ENCODE assay signal across 31 mouse cellular contexts in the genomic region with DNA sequence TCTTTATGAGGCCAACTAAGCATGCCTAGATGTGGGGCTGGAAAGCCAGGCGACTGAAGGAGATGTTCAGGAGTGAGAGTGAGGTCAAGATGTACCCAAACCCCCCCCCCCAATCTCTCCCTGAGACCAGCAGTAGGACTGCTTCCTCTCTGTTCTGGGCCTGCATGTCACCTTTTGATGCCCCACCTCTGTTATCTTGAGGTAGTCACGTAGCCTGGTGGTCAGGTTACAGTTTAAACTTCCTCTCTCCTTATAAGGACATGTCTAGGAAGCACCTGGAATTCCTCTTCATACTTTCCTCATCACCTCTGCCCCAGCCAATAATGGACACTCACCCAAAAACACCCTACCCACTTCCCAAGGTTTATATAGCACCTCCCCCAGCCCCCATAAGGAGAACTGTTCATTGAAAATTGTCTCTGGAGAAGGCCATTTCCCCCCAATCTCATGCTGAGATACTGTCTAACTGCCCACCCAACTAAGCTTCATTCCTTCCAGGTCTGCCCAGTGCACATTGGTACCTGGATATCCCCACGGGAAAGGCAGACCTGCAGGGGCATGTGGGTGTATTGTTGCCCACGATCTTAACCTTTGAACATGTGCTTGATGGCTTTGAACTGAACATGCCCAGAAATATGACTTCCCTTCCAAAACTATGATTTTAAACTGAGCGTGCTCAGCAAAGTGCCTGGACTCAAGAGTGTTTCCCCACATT. TPM values are rescaled to one million over a fixed set of nuclear protein-coding genes. Genes with fewer than 3 reads are reported as not detected.
DNase-seq lines count a peak whose midpoint lies in the region; ATAC-seq and TF ChIP-seq lines count a peak whose summit lies in the region.
"Had no signal": no experiment of that assay in that cellular context is flagged by ENCODE, and none has a peak within 500 bp of the region (broad histone marks: within the 10 kb centered on the region; RNA-seq: fewer than 3 reads in every experiment).

No protein-coding gene starts in this region.

- H3K4me2 ChIP-seq in midbrain, embryonic 11.5 days = no peak overlapping the region
- H3K4me2 ChIP-seq in intestine, postnatal 0 days (replicated peaks; ENCODE audit: low read depth) = no peak overlapping the region
- H3K4me2 ChIP-seq in stomach, postnatal 0 days (replicated peaks; ENCODE audit: low read depth) = no peak overlapping the region
- H3K4me2 ChIP-seq: embryonic facial prominence, embryonic 13.5 days; embryonic facial prominence, embryonic 15.5 days; forebrain, embryonic 12.5 days had no signal

- DNase-seq in heart, adult 11 months = peak; percentile 56
- no peak for DNase-seq in heart, postnatal 14 days
- peak; percentile 68 for DNase-seq in midbrain, embryonic 11.5 days (ENCODE audit: low spot score, missing footprints)
- DNase-seq in midbrain, embryonic 10.5 days (ENCODE audit: low spot score) = no peak
- DNase-seq in stomach, postnatal 0 days (ENCODE audit: low spot score) = no peak
- DNase-seq in neural tube, embryonic 10.5 days (ENCODE audit: extremely low spot score, low spot score) = no peak
- DNase-seq in left cerebral cortex, adult 8-10 months (ENCODE audit: low spot score in 2 of 2) = no peak
- DNase-seq: adrenal gland, adult 8-10 months; adrenal gland, postnatal 14 days; adrenal gland, postnatal 36 days; B cell, adult 2 months; cerebellum, adult 11-12 months; cerebellum, adult 2 months; cerebellum, adult 9-10 months; cerebellum, postnatal 14 days; cerebellum, postnatal 36 days; embryo, embryonic 11 days had no signal

- TF ChIP-seq EP300 in stomach, postnatal 0 days (optimal IDR thresholded peaks at IDR 0.05) = no peak

- H3K36me3 ChIP-seq in midbrain, embryonic 11.5 days (ENCODE audit: control insufficient read depth, insufficient read depth, low read length) = no peaks in the 10 kb centered on the region
- no peaks in the 10 kb centered on the region for H3K36me3 ChIP-seq in midbrain, embryonic 10.5 days
- H3K36me3 ChIP-seq in intestine, postnatal 0 days (ENCODE audit: control insufficient read depth, insufficient read depth) = no peaks in the 10 kb centered on the region
- H3K36me3 ChIP-seq in stomach, postnatal 0 days (ENCODE audit: control insufficient read depth, insufficient read depth, low read length) = no peaks in the 10 kb centered on the region
- H3K36me3 ChIP-seq: embryonic facial prominence, embryonic 13.5 days; embryonic facial prominence, embryonic 15.5 days; forebrain, embryonic 10.5 days; forebrain, embryonic 12.5 days; G1E had no signal

- peaks cover 3% of the 10 kb centered on the region; the same call in 1 of the 2 replicates for H3K4me1 ChIP-seq in midbrain, embryonic 11.5 days (ENCODE audit: control insufficient read depth, insufficient read depth, low read length)
- H3K4me1 ChIP-seq in midbrain, embryonic 10.5 days = peaks cover 8% of the 10 kb centered on the region
- no peaks in the 10 kb centered on the region for H3K4me1 ChIP-seq in intestine, postnatal 0 days (replicated peaks; ENCODE audit: control insufficient read depth, insufficient read depth, low read length)
- no peaks in the 10 kb centered on the region for H3K4me1 ChIP-seq in stomach, postnatal 0 days (replicated peaks; ENCODE audit: control insufficient read depth, insufficient read depth)

- no peak for ATAC-seq in midbrain, embryonic 11.5 days (ENCODE audit: low FRiP score)
- peak; percentile 14; the same call in 1 of the 2 replicates for ATAC-seq in intestine, postnatal 0 days
- ATAC-seq in stomach, postnatal 0 days (ENCODE audit: low FRiP score, low TSS enrichment) = 0 out of 2 replicates have a peak, but pooled peaks have one; percentile 59
- ATAC-seq: activated CD4-positive, CD25-positive, alpha-beta regulatory T cell, adult 4 months; CD4-positive, CD25-positive, alpha-beta regulatory T cell, adult 4 months; forebrain, embryonic 14.5 days; Patski had no signal

- H3K9me3 ChIP-seq in midbrain, embryonic 11.5 days (ENCODE audit: control insufficient read depth, low read length) = no peaks in the 10 kb centered on the region
- H3K9me3 ChIP-seq in midbrain, embryonic 10.5 days (replicated peaks) = no peaks in the 10 kb centered on the region
- H3K9me3 ChIP-seq in intestine, postnatal 0 days (ENCODE audit: control insufficient read depth) = peaks cover 4% of the 10 kb centered on the region; the same call in 1 of the 2 replicates
- H3K9me3 ChIP-seq in stomach, postnatal 0 days (ENCODE audit: control insufficient read depth, low read length) = no peaks in the 10 kb centered on the region
- H3K9me3 ChIP-seq: embryonic facial prominence, embryonic 13.5 days; embryonic facial prominence, embryonic 15.5 days; forebrain, embryonic 10.5 days; forebrain, embryonic 12.5 days; G1E had no signal

- 83% methylated on average over 5 of the region's 5 CpGs for WGBS in midbrain, embryonic 11.5 days
- 84% methylated on average over 5 of the region's 5 CpGs for WGBS in midbrain, embryonic 10.5 days
- WGBS in intestine, postnatal 0 days = 63% methylated on average over 5 of the region's 5 CpGs
- WGBS in stomach, postnatal 0 days = 66% methylated on average over 5 of the region's 5 CpGs

- TF ChIP-seq CTCF in intestine, postnatal 0 days (IDR thresholded peaks at IDR 0.05; ENCODE audit: low read depth) = no peak
- no peak for TF ChIP-seq CTCF in stomach, postnatal 0 days (IDR thresholded peaks at IDR 0.05; ENCODE audit: low read depth)

- intact Hi-C loops in heart, postnatal 14 days (cut with DNase I) = no loop called here

- H3K27me3 ChIP-seq in midbrain, embryonic 11.5 days (ENCODE audit: control insufficient read depth, insufficient read depth, low read length) = no peaks in the 10 kb centered on the region
- H3K27me3 ChIP-seq in midbrain, embryonic 10.5 days (ENCODE audit: low read depth, poor library complexity, severe bottlenecking) = no peaks in the 10 kb centered on the region
- H3K27me3 ChIP-seq in intestine, postnatal 0 days (replicated peaks; ENCODE audit: control insufficient read depth, insufficient read depth, low read length) = no peaks in the 10 kb centered on the region
- no peaks in the 10 kb centered on the region for H3K27me3 ChIP-seq in stomach, postnatal 0 days (ENCODE audit: control insufficient read depth, insufficient read depth, low read length)
- H3K27me3 ChIP-seq: CH12.LX; embryonic facial prominence, embryonic 13.5 days; embryonic facial prominence, embryonic 15.5 days; forebrain, embryonic 12.5 days; Patski had no signal

- no peak overlapping the region for H3K9ac ChIP-seq in midbrain, embryonic 11.5 days (ENCODE audit: low read length)
- no peak overlapping the region for H3K9ac ChIP-seq in intestine, postnatal 0 days (ENCODE audit: low read depth, low read length)
- no peak overlapping the region for H3K9ac ChIP-seq in stomach, postnatal 0 days (ENCODE audit: low read length)
- H3K9ac ChIP-seq: embryonic facial prominence, embryonic 13.5 days; embryonic facial prominence, embryonic 15.5 days; forebrain, embryonic 12.5 days had no signal

- H3K4me3 ChIP-seq in midbrain, embryonic 11.5 days (ENCODE audit: low read depth, low read length) = no peak overlapping the region
- no peak overlapping the region for H3K4me3 ChIP-seq in midbrain, embryonic 10.5 days
- H3K4me3 ChIP-seq in intestine, postnatal 0 days (ENCODE audit: low read depth, low read length) = no peak overlapping the region
- H3K4me3 ChIP-seq in stomach, postnatal 0 days (ENCODE audit: low read depth, low read length) = no peak overlapping the region
- H3K4me3 ChIP-seq: embryonic facial prominence, embryonic 13.5 days; embryonic facial prominence, embryonic 15.5 days; erythroblast, embryonic 14.5 days; forebrain, embryonic 10.5 days; forebrain, embryonic 12.5 days had no signal

- no peak overlapping the region for H3K27ac ChIP-seq in midbrain, embryonic 11.5 days (ENCODE audit: low read depth, low read length)
- no peak overlapping the region for H3K27ac ChIP-seq in midbrain, embryonic 10.5 days (replicated peaks)
- no peak overlapping the region for H3K27ac ChIP-seq in intestine, postnatal 0 days (ENCODE audit: low read depth, low read length)
- no peak overlapping the region for H3K27ac ChIP-seq in stomach, postnatal 0 days (replicated peaks)
- H3K27ac ChIP-seq: embryonic facial prominence, embryonic 13.5 days; embryonic facial prominence, embryonic 15.5 days; forebrain, embryonic 10.5 days; forebrain, embryonic 12.5 days had no signal

RNA-seq across cellular contexts. Expression of a gene that starts 8.1 kb away (rescaled TPM):
- total RNA-seq in heart, postnatal 14 days (2021) = 10 to 100 TPM; 12.0 to 15.3 TPM
- polyA plus RNA-seq in midbrain, embryonic 11.5 days (2014; fragmentation: Nextera tagmentation; extraction: Ambion mirVana) = 11.5 and 15.6 TPM in 2 replicates
- polyA plus RNA-seq in midbrain, embryonic 10.5 days (2016; fragmentation: Nextera tagmentation; extraction: Ambion mirVana) = 12.7 and 14.2 TPM in 2 replicates
- polyA plus RNA-seq in intestine, postnatal 0 days (2015; fragmentation: Nextera tagmentation; extraction: Ambion mirVana) = 8.1 and 8.2 TPM in 2 replicates
- polyA plus RNA-seq in stomach, postnatal 0 days (2015; fragmentation: Nextera tagmentation; extraction: Ambion mirVana) = 9.9 and 10.4 TPM in 2 replicates
- total RNA-seq in left cerebral cortex, adult 8-10 months (2022) = 10 to 100 TPM; 49.9 to 65.6 (median 58.2) TPM
- polyA plus RNA-seq: erythroblast, embryonic 14.5 days had no signal

RNA-seq across cellular contexts. Expression of a gene that starts 17.1 kb away (rescaled TPM):
- total RNA-seq in heart, postnatal 14 days (2021) = not detected
- polyA plus RNA-seq in midbrain, embryonic 11.5 days (2014; fragmentation: Nextera tagmentation; extraction: Ambion mirVana) = not detected in 2 replicates
- polyA plus RNA-seq in midbrain, embryonic 10.5 days (2016; fragmentation: Nextera tagmentation; extraction: Ambion mirVana) = not detected in 2 replicates
- not detected in 2 replicates for polyA plus RNA-seq in intestine, postnatal 0 days (2015; fragmentation: Nextera tagmentation; extraction: Ambion mirVana)
- polyA plus RNA-seq in stomach, postnatal 0 days (2015; fragmentation: Nextera tagmentation; extraction: Ambion mirVana) = 0.05 TPM in 1 of 2 replicates, not detected in the other
- under 1 TPM in 3 of 4 experiments, not detected in 1; 0.28 to 0.89 (median 0.37) TPM for total RNA-seq in left cerebral cortex, adult 8-10 months (2022)
- total RNA-seq: adrenal gland, adult 18-20 months; adrenal gland, adult 8-10 months; adrenal gland, postnatal 14 days; adrenal gland, postnatal 36 days; CH12.LX; common myeloid progenitor, adult 5-6 weeks; G1E had no signal
- polyA plus RNA-seq: activated CD4-positive, CD25-positive, alpha-beta regulatory T cell, adult 4 months; CD4-positive, CD25-positive, alpha-beta regulatory T cell, adult 4 months; cerebellum, adult 2 months; erythroblast, embryonic 14.5 days; forebrain, embryonic 10.5 days; forebrain, embryonic 12.5 days; G1E; Patski had no signal

Comparison
In these comparisons a context has a peak if more than half of its experiments do, and no peak if none do; other contexts are left out.
1. DNase-seq: peak in heart, adult 11 months (single experiment) and midbrain, embryonic 11.5 days (single experiment); none in heart, postnatal 14 days (0 of 2), midbrain, embryonic 10.5 days (single experiment), stomach, postnatal 0 days (single experiment), neural tube, embryonic 10.5 days (single experiment) and left cerebral cortex, adult 8-10 months (0 of 2).